Mouse (Mus musculus): Measurements from ENCODE around the gene Fitm2.

Gene Fitm2

GRCm38 (mm10) chr2:163422895-163423660, 49.4 kb downstream of the Fitm2 start:
- DNase-seq (ENCODE audit: low spot score) = no peak

GRCm38 (mm10) chr2:163420366-163420886, 52.0 kb downstream of the Fitm2 start:
- DNase-seq (ENCODE audit: low spot score) = no peak

GRCm38 (mm10) chr2:163419346-163420045, 52.9 kb downstream of the Fitm2 start:
- DNase-seq (ENCODE audit: low spot score) = peak; percentile 99

- peak; percentile 49 for DNase-seq (ENCODE audit: low spot score)
These were observed 53.5 kb downstream of the Fitm2 start for GRCm38 (mm10) chr2:163418841-163419345.

GRCm38 (mm10) chr2:163417830-163418229, 54.6 kb downstream of the Fitm2 start:
- no peak for DNase-seq (ENCODE audit: low spot score)

- no peak for DNase-seq (ENCODE audit: low spot score)
These were observed 55.4 kb downstream of the Fitm2 start for GRCm38 (mm10) chr2:163417026-163417425.
